Mouse (Mus musculus): ENCODE measurements around the gene Gm28230. TPM values are rescaled to one million over a fixed set of nuclear protein-coding genes. Genes with fewer than 3 reads are reported as not detected.

The Gm28230 gene
- polyA plus RNA-seq, 1 experiment from 2014 or later = not detected

GRCm38 (mm10) chr2:74706393-74706960, 20.1 kb upstream of the Gm28230 start:
- Histone ChIP-seq H3K36me3 (no peaks in the 10 kb centered on the region), H3K9me3 (replicated peaks) (no peaks in the 10 kb centered on the region), H3K27me3 (replicated peaks) (peaks cover 89% of the 10 kb centered on the region), H3K4me3 (no peak overlapping the region), H3K27ac (ENCODE audit: poor library complexity, severe bottlenecking) (no peak overlapping the region), H3K4me2 (no peak overlapping the region), H3K9ac (no peak overlapping the region), H3K4me1 (replicated peaks) (peaks cover 13% of the 10 kb centered on the region)
- ATAC-seq (ENCODE audit: insufficient number of reproducible peaks, low FRiP score) = no peak
- WGBS = 2% methylated on average over 13 of the region's 13 CpGs

DNA sequence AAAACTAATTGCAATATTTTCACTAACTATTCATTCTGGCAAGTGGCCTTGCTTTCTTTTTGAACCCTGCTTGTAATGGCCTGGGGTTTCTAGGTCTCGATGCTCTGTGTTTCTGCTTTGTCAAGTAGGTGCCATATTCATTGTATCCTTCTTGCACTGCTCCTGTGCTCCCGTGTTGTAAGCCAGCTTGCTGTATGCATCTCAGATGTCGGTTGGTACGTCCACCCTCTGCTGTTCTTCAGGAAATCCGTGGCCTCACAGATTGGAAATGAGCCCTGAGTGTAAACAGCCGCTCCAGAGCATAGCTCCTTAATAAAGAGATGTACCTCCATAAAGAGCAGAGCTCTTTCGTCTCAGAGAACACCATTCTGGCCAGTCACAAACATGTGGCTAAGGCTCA, 18.9 kb upstream of the Gm28230 start:
- no peak overlapping the region for H3K4me2 ChIP-seq
- peaks cover 23% of the 10 kb centered on the region for H3K4me1 ChIP-seq (replicated peaks)
- no peak overlapping the region for H3K9ac ChIP-seq
- H3K4me3 ChIP-seq = no peak overlapping the region
- no peak for ATAC-seq (ENCODE audit: insufficient number of reproducible peaks, low FRiP score)
- no peaks in the 10 kb centered on the region for H3K36me3 ChIP-seq
- no peak overlapping the region for H3K27ac ChIP-seq (ENCODE audit: poor library complexity, severe bottlenecking)
- peaks cover 96% of the 10 kb centered on the region for H3K27me3 ChIP-seq (replicated peaks)
- no peaks in the 10 kb centered on the region for H3K9me3 ChIP-seq (replicated peaks)
- WGBS = 11% methylated on average over 7 of the region's 7 CpGs

- no peak for ATAC-seq (ENCODE audit: insufficient number of reproducible peaks, low FRiP score)
- Histone ChIP-seq H3K4me1 (replicated peaks) (peaks cover 23% of the 10 kb centered on the region), H3K4me3 (no peak overlapping the region), H3K9ac (no peak overlapping the region), H3K27me3 (replicated peaks) (peaks cover 93% of the 10 kb centered on the region), H3K9me3 (replicated peaks) (no peaks in the 10 kb centered on the region), H3K4me2 (no peak overlapping the region), H3K27ac (ENCODE audit: poor library complexity, severe bottlenecking) (no peak overlapping the region), H3K36me3 (no peaks in the 10 kb centered on the region)
- 16% methylated on average over 4 of the region's 4 CpGs for WGBS
Observed at GRCm38 (mm10) chr2:74708676-74709075, 17.9 kb upstream of the Gm28230 start.

DNA sequence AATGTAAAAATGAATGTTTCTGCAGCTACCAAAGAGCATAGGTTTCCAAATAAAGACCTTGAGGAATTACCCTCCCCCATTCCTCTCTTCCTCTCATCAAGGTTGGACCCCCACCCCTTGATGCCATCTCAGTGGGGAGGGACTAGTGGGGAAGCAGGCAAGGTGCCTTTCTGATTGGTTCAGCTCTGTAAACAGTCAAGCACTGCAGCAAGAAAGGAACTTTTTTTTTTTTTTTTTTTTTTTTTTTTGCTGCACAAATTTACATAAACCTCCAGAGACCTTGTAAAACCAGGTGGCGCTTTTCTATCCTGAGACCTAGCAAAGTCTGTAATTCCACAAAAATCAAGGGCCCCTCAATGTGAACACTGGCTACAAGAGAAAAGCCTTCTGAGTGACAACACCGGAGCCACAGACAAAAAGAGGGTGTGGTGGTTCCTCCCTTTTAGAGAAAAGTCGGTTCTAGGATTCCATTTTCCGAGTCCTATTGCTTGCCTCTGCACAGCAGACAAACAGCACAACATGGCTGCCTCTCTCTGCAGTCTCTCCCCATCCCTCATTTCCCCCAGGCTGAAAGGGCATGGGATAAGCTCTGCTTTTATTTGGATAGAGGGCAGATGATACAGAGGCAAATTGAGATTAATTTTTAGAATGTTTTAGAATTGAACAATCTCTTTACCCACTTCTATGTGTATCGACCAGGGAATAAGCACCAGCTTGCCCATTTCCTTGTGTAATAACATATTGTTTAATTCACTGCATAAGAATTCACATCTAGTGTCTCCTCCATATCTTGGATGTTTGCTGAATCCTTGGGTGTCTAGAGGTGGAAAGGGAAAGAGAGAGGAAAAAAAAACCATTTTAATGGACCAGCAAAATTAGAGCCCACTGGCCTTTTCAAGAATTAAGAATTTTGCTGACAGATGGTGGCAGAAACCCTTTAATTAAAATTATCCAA, 16.8 kb upstream of the Gm28230 start:
- 7% methylated on average over 5 of the region's 5 CpGs for whole genome bisulfite sequencing
- Histone ChIP-seq H3K36me3 (no peaks in the 10 kb centered on the region), H3K27ac (ENCODE audit: poor library complexity, severe bottlenecking) (no peak overlapping the region), H3K9ac (no peak overlapping the region), H3K4me1 (replicated peaks) (peaks cover 20% of the 10 kb centered on the region), H3K4me3 (no peak overlapping the region), H3K4me2 (no peak overlapping the region), H3K9me3 (replicated peaks) (no peaks in the 10 kb centered on the region), H3K27me3 (replicated peaks) (peaks cover 93% of the 10 kb centered on the region)
- ATAC-seq (ENCODE audit: insufficient number of reproducible peaks, low FRiP score) = no peak

- H3K9me3 ChIP-seq (replicated peaks) = no peaks in the 10 kb centered on the region
- H3K27ac ChIP-seq (ENCODE audit: poor library complexity, severe bottlenecking) = no peak overlapping the region
- peaks cover 94% of the 10 kb centered on the region for H3K27me3 ChIP-seq (replicated peaks)
- WGBS = 2% methylated on average over 16 of the region's 16 CpGs
- peaks cover 13% of the 10 kb centered on the region for H3K4me1 ChIP-seq (replicated peaks)
- no peak for ATAC-seq (ENCODE audit: insufficient number of reproducible peaks, low FRiP score)
- H3K4me2 ChIP-seq = no peak overlapping the region
- no peaks in the 10 kb centered on the region for H3K36me3 ChIP-seq
- H3K4me3 ChIP-seq = no peak overlapping the region
- no peak overlapping the region for H3K9ac ChIP-seq
Observed at GRCm38 (mm10) chr2:74710929-74711543, 15.5 kb upstream of the Gm28230 start.

- Histone ChIP-seq H3K27me3 (replicated peaks) (peaks cover 95% of the 10 kb centered on the region), H3K4me3 (peak within 1 kb of the TSS; percentile 51), H3K36me3 (no peaks in the 10 kb centered on the region), H3K9me3 (replicated peaks) (no peaks in the 10 kb centered on the region), H3K4me2 (peak within 1 kb of the TSS; percentile 77), H3K4me1 (replicated peaks) (peaks cover 13% of the 10 kb centered on the region), H3K27ac (ENCODE audit: poor library complexity, severe bottlenecking) (no peak within 1 kb of the TSS), H3K9ac (peak within 1 kb of the TSS; percentile 34; the same call in 1 of the 2 replicates)
- peak; percentile 18; the same call in 1 of the 2 replicates for ATAC-seq (ENCODE audit: insufficient number of reproducible peaks, low FRiP score)
- WGBS = under 1% methylated on average over 65 of the region's 65 CpGs
Observed at GRCm38 (mm10) chr2:74711721-74712621, 14.6 kb upstream of the Gm28230 start, which contains the start of the genes Hoxd3 and Hoxd4. TSS of gene Hoxd3 (plus strand) at chr2:74711927. TSS of gene Hoxd4 (plus strand) at chr2:74711929.

DNA sequence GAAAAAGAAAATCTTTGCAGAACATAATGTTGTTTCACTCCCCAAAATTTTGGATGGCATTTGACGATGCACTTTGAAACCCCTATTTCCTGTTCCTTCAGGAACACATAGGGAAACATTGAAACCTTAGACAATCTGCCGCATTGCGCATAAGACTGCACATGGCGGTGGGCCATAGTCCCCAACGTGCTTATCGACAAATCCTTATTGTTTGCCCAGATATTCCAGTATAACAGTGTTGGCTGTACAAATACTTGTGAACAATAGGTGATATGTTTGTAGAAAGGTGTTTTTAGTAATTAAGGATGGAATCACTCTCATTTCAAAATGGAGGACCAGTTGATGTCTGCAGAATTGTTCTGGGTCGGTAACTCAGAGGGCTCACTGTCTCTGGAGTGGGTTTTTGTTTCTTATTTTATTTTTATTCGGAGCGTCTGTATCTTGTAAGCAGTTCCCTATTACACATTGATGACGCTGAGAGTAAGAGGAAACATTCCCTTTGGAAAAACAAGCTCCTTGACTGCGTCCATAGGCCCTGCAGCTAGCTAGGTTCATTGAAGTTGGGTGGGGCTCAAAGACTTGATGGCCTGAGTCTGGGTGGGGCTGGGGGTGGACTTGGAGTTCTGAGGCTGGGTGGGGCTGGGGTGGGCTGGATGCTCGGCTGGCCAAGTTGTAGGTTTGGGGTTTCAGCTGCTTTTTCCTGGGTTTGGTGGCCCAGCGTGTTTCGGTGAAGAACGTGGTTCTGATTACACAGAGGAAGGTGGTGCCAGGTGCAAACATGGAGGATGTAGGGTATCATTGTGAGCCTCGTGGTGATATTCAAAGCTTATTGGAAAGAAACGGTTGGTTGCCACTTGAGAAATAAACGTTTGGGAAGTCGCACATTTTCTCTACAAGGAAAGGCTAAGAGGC, 13.0 kb upstream of the Gm28230 start:
- H3K4me2 ChIP-seq = no peak overlapping the region
- H3K4me1 ChIP-seq (replicated peaks) = peaks cover 13% of the 10 kb centered on the region
- no peaks in the 10 kb centered on the region for H3K9me3 ChIP-seq (replicated peaks)
- H3K27ac ChIP-seq (ENCODE audit: poor library complexity, severe bottlenecking) = no peak overlapping the region
- H3K36me3 ChIP-seq = no peaks in the 10 kb centered on the region
- no peak overlapping the region for H3K4me3 ChIP-seq
- no peak overlapping the region for H3K9ac ChIP-seq
- no peak for ATAC-seq (ENCODE audit: insufficient number of reproducible peaks, low FRiP score)
- WGBS = 6% methylated on average over 19 of the region's 19 CpGs
- peaks cover 96% of the 10 kb centered on the region for H3K27me3 ChIP-seq (replicated peaks)

DNA sequence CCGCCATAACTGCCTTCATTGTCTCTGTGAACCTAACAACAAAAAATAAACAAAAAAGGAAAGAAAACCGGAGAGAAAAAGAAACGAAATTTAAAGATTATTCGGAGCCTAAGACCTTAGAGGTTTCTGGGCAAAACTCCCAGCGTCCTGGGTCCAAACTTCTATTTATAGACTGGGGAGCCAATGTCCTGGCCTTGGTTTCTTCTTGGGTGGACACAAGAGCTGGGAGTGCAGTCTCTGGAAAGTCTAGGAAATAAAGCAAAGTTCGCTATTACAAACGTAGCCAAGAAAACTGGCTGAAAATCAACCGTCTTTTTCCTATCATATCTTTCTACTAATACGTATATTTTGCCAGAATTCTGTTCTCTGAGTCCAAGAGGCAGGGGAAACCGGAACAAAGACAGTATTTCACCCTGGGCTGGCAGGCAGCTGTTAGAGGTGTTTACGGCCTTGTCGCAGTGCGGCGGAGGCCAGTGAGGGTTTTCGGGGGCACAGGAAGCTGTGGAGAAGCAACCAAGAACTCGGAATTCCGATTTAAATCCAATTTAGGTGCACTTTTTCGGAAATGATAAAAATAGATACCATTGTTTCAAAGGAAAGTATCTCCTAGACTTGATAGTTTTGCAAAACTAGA, 12.3 kb upstream of the Gm28230 start:
- Histone ChIP-seq H3K4me1 (replicated peaks) (peaks cover 13% of the 10 kb centered on the region), H3K27me3 (replicated peaks) (peaks cover 96% of the 10 kb centered on the region), H3K9ac (no peak overlapping the region), H3K4me3 (no peak overlapping the region), H3K36me3 (no peaks in the 10 kb centered on the region), H3K27ac (ENCODE audit: poor library complexity, severe bottlenecking) (no peak overlapping the region), H3K4me2 (no peak overlapping the region), H3K9me3 (replicated peaks) (no peaks in the 10 kb centered on the region)
- no peak for ATAC-seq (ENCODE audit: insufficient number of reproducible peaks, low FRiP score)
- WGBS = 8% methylated on average over 18 of the region's 18 CpGs

DNA sequence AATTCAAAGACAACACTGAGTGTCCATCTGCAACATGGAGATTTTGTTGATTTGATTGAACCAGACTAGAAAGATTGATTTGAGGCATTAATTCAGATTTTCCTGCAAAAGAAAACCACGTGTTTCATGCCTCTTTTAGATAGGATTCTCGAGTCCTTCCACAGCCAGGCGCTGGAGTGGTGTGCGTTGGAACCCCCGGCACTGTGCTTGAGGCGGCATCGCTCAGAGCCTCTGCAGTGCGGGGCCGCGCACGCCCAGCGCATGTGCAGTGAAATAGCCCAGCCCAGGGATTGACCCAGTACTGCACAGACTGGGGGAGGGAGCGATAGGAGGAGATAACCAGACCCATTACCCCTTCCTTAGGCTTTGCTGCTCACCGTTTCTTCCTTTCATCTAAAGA, 11.6 kb upstream of the Gm28230 start:
- H3K4me3 ChIP-seq = no peak overlapping the region
- H3K9me3 ChIP-seq (replicated peaks) = no peaks in the 10 kb centered on the region
- peak; percentile 57; the same call in 1 of the 2 replicates for ATAC-seq (ENCODE audit: insufficient number of reproducible peaks, low FRiP score)
- H3K4me1 ChIP-seq (replicated peaks) = peaks cover 13% of the 10 kb centered on the region
- H3K4me2 ChIP-seq = no peak overlapping the region
- H3K27ac ChIP-seq (ENCODE audit: poor library complexity, severe bottlenecking) = no peak overlapping the region
- H3K27me3 ChIP-seq (replicated peaks) = peaks cover 96% of the 10 kb centered on the region
- WGBS = 0% methylated on average over 14 of the region's 14 CpGs
- no peak overlapping the region for H3K9ac ChIP-seq
- H3K36me3 ChIP-seq = no peaks in the 10 kb centered on the region
